Mouse (Mus musculus) right cerebral cortex, postnatal 36 days (tissue): Measurements from ENCODE around the gene BC051142.

Experiments used
- DNase-seq, 2 experiments: peaks; one replicate each; pipeline ENCODE4 v3.0.0; 2022; ENCODE audit warnings: low spot score in 2 of 2, mixed read lengths in 1 of 2

Gene BC051142

DNA sequence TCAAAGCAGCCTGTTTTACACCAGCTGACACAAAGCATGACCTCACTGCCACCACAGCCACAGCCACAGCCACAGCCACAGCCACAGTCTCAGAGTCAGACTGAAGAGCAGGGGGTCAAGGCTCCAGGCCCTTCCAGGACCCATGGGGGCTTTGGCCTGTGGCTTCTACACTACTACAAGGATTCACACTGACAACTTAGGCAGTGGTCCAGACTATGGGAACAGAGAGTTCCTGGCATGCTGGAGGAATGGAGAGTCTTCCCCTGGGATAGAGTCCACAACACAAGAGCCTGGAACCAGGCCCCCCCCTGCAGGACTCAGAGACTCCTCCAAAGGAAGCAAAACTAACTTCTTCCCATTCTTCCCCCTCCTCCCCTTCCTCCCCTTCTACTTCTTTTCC, 109.0 kb downstream of the BC051142 start:
- no peak for DNase-seq
